Mouse (Mus musculus) stomach, postnatal 0 days (tissue): ENCODE measurements around the gene Duox1.
"Not testable (repeated sequence)": the region's sequence is repeated elsewhere in the genome, so short reads cannot be mapped to it uniquely, and the experiment has no call there.

Experiments
- CTCF ChIP-seq: IDR thresholded peaks from 2 replicates; pipeline ENCODE4 v1.5.1; 2016; ENCODE audit warnings: antibody characterized with exemption, low read depth, mild to moderate bottlenecking, moderate library complexity
- EP300 ChIP-seq: optimal IDR thresholded peaks from 2 replicates; pipeline ENCODE3; 2016; ENCODE audit warnings: antibody characterized with exemption

DNA sequence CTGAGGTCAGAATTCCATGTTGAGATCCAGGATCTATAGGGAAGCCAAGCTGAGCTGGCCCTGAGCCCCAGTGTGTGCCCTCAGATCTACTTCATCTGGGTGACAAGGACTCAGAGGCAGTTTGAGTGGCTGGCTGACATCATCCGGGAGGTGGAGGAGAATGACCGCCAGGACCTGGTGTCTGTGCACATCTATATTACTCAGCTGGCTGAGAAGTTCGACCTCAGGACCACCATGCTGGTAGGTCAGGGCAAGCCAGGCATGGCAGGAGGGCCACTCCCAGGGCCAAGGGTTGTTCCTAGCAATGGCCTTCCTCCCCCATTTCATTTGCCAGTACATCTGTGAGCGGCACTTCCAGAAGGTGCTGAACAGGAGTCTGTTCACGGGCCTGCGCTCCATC lies 30.7 kb downstream of the Duox1 start:
- TF ChIP-seq CTCF, EP300: not testable (repeated sequence)
